Mouse (Mus musculus) olfactory bulb, adult 2 months (tissue): ENCODE measurements around the gene Fam57a.

Experiments used
- CTCF ChIP-seq: fragments of 200-500 bp; IDR thresholded peaks from 2 replicates; pipeline ENCODE4 v1.5.1; 2012; ENCODE audit warnings: low read depth, mild to moderate bottlenecking, low read length, moderate library complexity; ENCODE audit not compliant: insufficient read depth
- POLR2A ChIP-seq: fragments of 200-500 bp; IDR thresholded peaks from 2 replicates; pipeline ENCODE4 v1.6.1; 2012; ENCODE audit warnings: mild to moderate bottlenecking, low read depth, low read length, moderate library complexity; ENCODE audit not compliant: insufficient read depth

DNA sequence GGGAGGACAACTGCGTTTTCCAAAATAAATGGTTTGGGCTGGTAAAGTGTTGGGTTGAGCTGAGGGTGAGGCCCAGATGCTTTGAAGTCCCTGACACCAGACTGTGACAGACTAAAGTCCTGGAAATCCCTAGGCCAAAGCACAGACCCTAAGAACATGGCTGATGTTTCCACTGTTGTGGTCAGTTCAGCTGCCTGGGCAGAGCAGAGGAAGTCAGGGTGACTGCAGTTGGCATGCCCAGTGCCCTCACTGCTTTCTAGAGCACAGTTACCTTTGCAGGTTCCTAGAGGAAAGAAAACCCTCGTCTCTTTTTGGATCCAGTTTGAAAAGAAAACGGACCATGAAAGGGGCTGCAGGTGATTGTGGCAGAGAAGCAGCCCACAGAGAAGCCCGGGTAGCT, 77.9 kb downstream of the Fam57a start:
- TF ChIP-seq CTCF (no peak), POLR2A (no peak)
